ENCODE assay signal across 25 mouse cellular contexts in the genomic region with DNA sequence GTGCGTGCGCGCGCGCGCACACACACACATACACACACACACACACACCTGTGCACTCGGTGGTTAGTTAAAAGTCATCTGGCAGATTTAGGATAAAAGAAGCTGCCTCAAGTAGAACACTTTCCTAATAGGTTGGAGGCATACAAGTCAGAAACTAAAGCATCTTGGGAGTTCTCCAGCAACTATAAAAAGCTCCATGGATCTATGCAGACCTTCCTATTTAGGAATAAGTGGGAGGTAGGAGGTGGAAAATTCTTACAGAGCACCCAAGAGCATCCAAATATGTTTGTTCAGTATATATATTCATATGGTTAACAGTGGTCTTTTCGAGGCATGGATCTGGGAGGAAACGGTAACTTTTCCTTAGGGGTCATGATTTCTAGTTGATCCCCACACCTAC. TPM values are rescaled to one million over a fixed set of nuclear protein-coding genes. Genes with fewer than 3 reads are reported as not detected.
DNase-seq lines count a peak whose midpoint lies in the region; ATAC-seq lines count a peak whose summit lies in the region.
"Had no signal": no experiment of that assay in that cellular context is flagged by ENCODE, and none has a peak within 500 bp of the region (broad histone marks: within the 10 kb centered on the region; RNA-seq: fewer than 3 reads in every experiment).

No protein-coding gene starts in this region.

- ATAC-seq in frontal cortex, adult (ENCODE audit: low TSS enrichment) = peak; percentile 74
- ATAC-seq in neural tube, embryonic 15.5 days (ENCODE audit: low FRiP score) = no peak
- ATAC-seq: activated CD4-positive, CD25-positive, alpha-beta regulatory T cell, adult 4 months; CD4-positive, CD25-positive, alpha-beta regulatory T cell, adult 4 months; forebrain, embryonic 13.5 days; forebrain, embryonic 15.5 days; forebrain, postnatal 0 days; Patski had no signal

- WGBS in neural tube, embryonic 15.5 days = 98% methylated on average over 9 of the region's 9 CpGs

- H3K4me1 ChIP-seq in neural tube, embryonic 15.5 days = peaks cover 4% of the 10 kb centered on the region; the same call in 1 of the 2 replicates
- H3K4me1 ChIP-seq: forebrain, embryonic 13.5 days; forebrain, embryonic 15.5 days had no signal

- no peak for DNase-seq in frontal cortex, postnatal 25 days (ENCODE audit: low spot score in 2 of 2)
- DNase-seq in brain, adult 2 months (ENCODE audit: low read depth, low spot score) = peak; percentile 70
- peak; percentile 55 for DNase-seq in telencephalon, adult 2 months (ENCODE audit: low read depth, low spot score)
- DNase-seq: adrenal gland, adult 8-10 months; adrenal gland, postnatal 14 days; adrenal gland, postnatal 36 days; B cell, adult 2 months; cerebellum, adult 11 months; cerebellum, adult 18-20 months; cerebellum, adult 8-10 months; cerebellum, adult 9-11 months; cerebellum, postnatal 14 days; cerebellum, postnatal 36 days; forebrain, postnatal 0 days had no signal

- H3K27ac ChIP-seq in neural tube, embryonic 15.5 days (replicated peaks) = no peak overlapping the region
- H3K27ac ChIP-seq: embryonic facial prominence, embryonic 10.5 days; embryonic facial prominence, embryonic 12.5 days; forebrain, embryonic 13.5 days; forebrain, embryonic 15.5 days had no signal

- H3K36me3 ChIP-seq in neural tube, embryonic 15.5 days = no peaks in the 10 kb centered on the region
- H3K36me3 ChIP-seq: embryonic facial prominence, embryonic 10.5 days; embryonic facial prominence, embryonic 12.5 days; forebrain, embryonic 15.5 days; G1E had no signal

- no peak overlapping the region for H3K4me2 ChIP-seq in neural tube, embryonic 15.5 days
- H3K4me2 ChIP-seq: embryonic facial prominence, embryonic 12.5 days; forebrain, embryonic 13.5 days; forebrain, embryonic 15.5 days had no signal

- H3K9ac ChIP-seq in neural tube, embryonic 15.5 days (replicated peaks) = no peak overlapping the region
- H3K9ac ChIP-seq: embryonic facial prominence, embryonic 12.5 days; forebrain, embryonic 13.5 days; forebrain, embryonic 15.5 days; forebrain, postnatal 0 days had no signal

- no peaks in the 10 kb centered on the region for H3K27me3 ChIP-seq in neural tube, embryonic 15.5 days (replicated peaks)
- H3K27me3 ChIP-seq: CH12.LX; embryonic facial prominence, embryonic 12.5 days; forebrain, embryonic 13.5 days; forebrain, embryonic 15.5 days; Patski had no signal

- H3K9me3 ChIP-seq in neural tube, embryonic 15.5 days (replicated peaks) = no peaks in the 10 kb centered on the region
- H3K9me3 ChIP-seq: embryonic facial prominence, embryonic 10.5 days; embryonic facial prominence, embryonic 12.5 days; forebrain, embryonic 13.5 days; forebrain, embryonic 15.5 days; G1E had no signal

- no peak overlapping the region for H3K4me3 ChIP-seq in neural tube, embryonic 15.5 days (replicated peaks)
- H3K4me3 ChIP-seq: embryonic facial prominence, embryonic 10.5 days; embryonic facial prominence, embryonic 12.5 days; forebrain, embryonic 13.5 days; forebrain, embryonic 15.5 days had no signal

RNA-seq across cellular contexts. Expression of gene Vps26c, which starts 13.5 kb away (rescaled TPM):
- polyA plus RNA-seq in neural tube, embryonic 15.5 days (2015; fragmentation: Nextera tagmentation; extraction: Ambion mirVana) = 90.0 and 93.4 TPM in 2 replicates

RNA-seq across cellular contexts. Expression of gene Dyrk1a, which starts 29.7 kb away (rescaled TPM):
- polyA plus RNA-seq in neural tube, embryonic 15.5 days (2015; fragmentation: Nextera tagmentation; extraction: Ambion mirVana) = 8.9 and 9.5 TPM in 2 replicates

Comparison
In these comparisons a context has a peak if more than half of its experiments do, and no peak if none do; other contexts are left out.
1. DNase-seq: peak in brain, adult 2 months (single experiment) and telencephalon, adult 2 months (single experiment); none in frontal cortex, postnatal 25 days (0 of 2).